Mouse (Mus musculus): ENCODE results near the gene Brsk2. TPM values are rescaled to one million over a fixed set of nuclear protein-coding genes. Genes with fewer than 3 reads are reported as not detected.
A peak's percentile ranks its signal among the peaks of the same experiment; 100 is the strongest.
"Not testable (repeated sequence)": the region's sequence is repeated elsewhere in the genome, so short reads cannot be mapped to it uniquely, and the experiment has no call there.

Gene Brsk2
- 13.8 and 15.5 TPM in 2 replicates for polyA plus RNA-seq (2014; fragmentation: Nextera tagmentation; extraction: Ambion mirVana)

GRCm38 (mm10) chr7:141948906-141949798 lies at the start of gene Brsk2:
Brsk2 (plus strand) TSS chr7:141949751.
- ATAC-seq (replicated peaks; ENCODE audit: low FRiP score) (peak; percentile 94), DNase-seq (ENCODE audit: low spot score) (peak; percentile 97)
- 1% methylated on average over 55 of the region's 55 CpGs for WGBS
- Histone ChIP-seq H3K4me3 (ENCODE audit: low read depth, low read length) (peak within 1 kb of the TSS; percentile 93), H3K27me3 (ENCODE audit: control insufficient read depth, insufficient read depth, low read length) (peaks cover 4% of the 10 kb centered on the region; the same call in 1 of the 2 replicates), H3K9me3 (ENCODE audit: control insufficient read depth, low read length) (no peaks in the 10 kb centered on the region), H3K4me1 (replicated peaks; ENCODE audit: control insufficient read depth, insufficient read depth, low read length) (peaks cover 10% of the 10 kb centered on the region), H3K9ac (ENCODE audit: low read length) (peak within 1 kb of the TSS; percentile 98), H3K4me2 (ENCODE audit: low read depth, low read length, severe bottlenecking) (peak within 1 kb of the TSS; percentile 57), H3K36me3 (ENCODE audit: control insufficient read depth, insufficient read depth, low read length) (peaks cover 4% of the 10 kb centered on the region; the same call in 1 of the 2 replicates), H3K27ac (ENCODE audit: low read depth, low read length) (peak within 1 kb of the TSS; percentile 90)

GRCm38 (mm10) chr7:141901825-141902224 lies 47.7 kb upstream of the Brsk2 start:
- H3K27me3 ChIP-seq (ENCODE audit: control insufficient read depth, insufficient read depth, low read length): no peaks in the 10 kb centered on the region
- peak overlapping the region; percentile 88 for H3K4me2 ChIP-seq (ENCODE audit: low read depth, low read length, severe bottlenecking)
- WGBS: under 1% methylated on average over 16 of the region's 16 CpGs
- H3K4me3 ChIP-seq (ENCODE audit: low read depth, low read length): peak overlapping the region; percentile 88
- ATAC-seq (replicated peaks; ENCODE audit: low FRiP score) (peak; percentile 57), DNase-seq (ENCODE audit: low spot score) (no peak)
- H3K27ac ChIP-seq (ENCODE audit: low read depth, low read length): peak overlapping the region; percentile 59
- H3K36me3 ChIP-seq (ENCODE audit: control insufficient read depth, insufficient read depth, low read length): no peaks in the 10 kb centered on the region
- peak overlapping the region; percentile 94 for H3K9ac ChIP-seq (ENCODE audit: low read length)
- no peaks in the 10 kb centered on the region for H3K9me3 ChIP-seq (ENCODE audit: control insufficient read depth, low read length)
- H3K4me1 ChIP-seq (replicated peaks; ENCODE audit: control insufficient read depth, insufficient read depth, low read length): no peaks in the 10 kb centered on the region; the same call in 1 of the 2 replicates

GRCm38 (mm10) chr7:141902269-141902729 lies 47.3 kb upstream of the Brsk2 start:
- WGBS: under 1% methylated on average over 41 of the region's 44 CpGs
- Histone ChIP-seq H3K36me3 (ENCODE audit: control insufficient read depth, insufficient read depth, low read length) (no peaks in the 10 kb centered on the region), H3K27ac (ENCODE audit: low read depth, low read length) (peak overlapping the region; percentile 59), H3K9ac (ENCODE audit: low read length) (peak overlapping the region; percentile 94), H3K9me3 (ENCODE audit: control insufficient read depth, low read length) (no peaks in the 10 kb centered on the region), H3K4me2 (ENCODE audit: low read depth, low read length, severe bottlenecking) (peak overlapping the region; percentile 88), H3K4me3 (ENCODE audit: low read depth, low read length) (peak overlapping the region; percentile 88), H3K27me3 (ENCODE audit: control insufficient read depth, insufficient read depth, low read length) (no peaks in the 10 kb centered on the region), H3K4me1 (replicated peaks; ENCODE audit: control insufficient read depth, insufficient read depth, low read length) (no peaks in the 10 kb centered on the region; the same call in 1 of the 2 replicates)
- peak; percentile 100 for DNase-seq (ENCODE audit: low spot score)
- peak; percentile 96 for ATAC-seq (replicated peaks; ENCODE audit: low FRiP score)

GRCm38 (mm10) chr7:141902791-141903190 lies 46.8 kb upstream of the Brsk2 start:
- peak overlapping the region; percentile 88 for H3K4me2 ChIP-seq (ENCODE audit: low read depth, low read length, severe bottlenecking)
- 63% methylated on average over 4 of the region's 4 CpGs for WGBS
- H3K4me1 ChIP-seq (replicated peaks; ENCODE audit: control insufficient read depth, insufficient read depth, low read length): no peaks in the 10 kb centered on the region; the same call in 1 of the 2 replicates
- H3K4me3 ChIP-seq (ENCODE audit: low read depth, low read length): peak overlapping the region; percentile 88
- ATAC-seq (replicated peaks; ENCODE audit: low FRiP score): 0 out of 2 replicates have a peak, but pooled peaks have one; percentile 4
- DNase-seq (ENCODE audit: low spot score): no peak
- peak overlapping the region; percentile 8; the same call in 1 of the 2 replicates for H3K27ac ChIP-seq (ENCODE audit: low read depth, low read length)
- H3K9me3 ChIP-seq (ENCODE audit: control insufficient read depth, low read length): no peaks in the 10 kb centered on the region
- H3K27me3 ChIP-seq (ENCODE audit: control insufficient read depth, insufficient read depth, low read length): no peaks in the 10 kb centered on the region
- peak overlapping the region; percentile 63 for H3K9ac ChIP-seq (ENCODE audit: low read length)
- no peaks in the 10 kb centered on the region for H3K36me3 ChIP-seq (ENCODE audit: control insufficient read depth, insufficient read depth, low read length)

- Histone ChIP-seq H3K27me3 (ENCODE audit: control insufficient read depth, insufficient read depth, low read length) (no peaks in the 10 kb centered on the region; the same call in 1 of the 2 replicates), H3K27ac (ENCODE audit: low read depth, low read length) (no peak overlapping the region), H3K4me3 (ENCODE audit: low read depth, low read length) (no peak overlapping the region), H3K4me1 (replicated peaks; ENCODE audit: control insufficient read depth, insufficient read depth, low read length) (no peaks in the 10 kb centered on the region), H3K4me2 (ENCODE audit: low read depth, low read length, severe bottlenecking) (no peak overlapping the region), H3K9me3 (ENCODE audit: control insufficient read depth, low read length) (no peaks in the 10 kb centered on the region), H3K9ac (ENCODE audit: low read length) (no peak overlapping the region), H3K36me3 (ENCODE audit: control insufficient read depth, insufficient read depth, low read length) (no peaks in the 10 kb centered on the region)
- DNase-seq (ENCODE audit: low spot score): no peak
- 82% methylated on average over 6 of the region's 6 CpGs for WGBS
- no peak for ATAC-seq (replicated peaks; ENCODE audit: low FRiP score)
Observed at GRCm38 (mm10) chr7:141908591-141908990, 41.0 kb upstream of the Brsk2 start.

GRCm38 (mm10) chr7:141911305-141911704 lies 38.2 kb upstream of the Brsk2 start:
- 64% methylated on average over 3 of the region's 3 CpGs for WGBS
- Histone ChIP-seq H3K9me3 (ENCODE audit: control insufficient read depth, low read length) (no peaks in the 10 kb centered on the region), H3K4me2 (ENCODE audit: low read depth, low read length, severe bottlenecking) (no peak overlapping the region), H3K36me3 (ENCODE audit: control insufficient read depth, insufficient read depth, low read length) (no peaks in the 10 kb centered on the region), H3K4me1 (replicated peaks; ENCODE audit: control insufficient read depth, insufficient read depth, low read length) (no peaks in the 10 kb centered on the region), H3K9ac (ENCODE audit: low read length) (no peak overlapping the region), H3K27me3 (ENCODE audit: control insufficient read depth, insufficient read depth, low read length) (no peaks in the 10 kb centered on the region; the same call in 1 of the 2 replicates), H3K4me3 (ENCODE audit: low read depth, low read length) (no peak overlapping the region), H3K27ac (ENCODE audit: low read depth, low read length) (no peak overlapping the region)
- no peak for ATAC-seq (replicated peaks; ENCODE audit: low FRiP score)
- peak; percentile 24 for DNase-seq (ENCODE audit: low spot score)

- Histone ChIP-seq H3K27ac (ENCODE audit: low read depth, low read length) (no peak within 1 kb of the TSS), H3K9me3 (ENCODE audit: control insufficient read depth, low read length) (no peaks in the 10 kb centered on the region), H3K9ac (ENCODE audit: low read length) (no peak within 1 kb of the TSS), H3K4me2 (ENCODE audit: low read depth, low read length, severe bottlenecking) (no peak within 1 kb of the TSS), H3K4me1 (replicated peaks; ENCODE audit: control insufficient read depth, insufficient read depth, low read length) (no peaks in the 10 kb centered on the region), H3K27me3 (ENCODE audit: control insufficient read depth, insufficient read depth, low read length) (no peaks in the 10 kb centered on the region; the same call in 1 of the 2 replicates), H3K4me3 (ENCODE audit: low read depth, low read length) (no peak within 1 kb of the TSS), H3K36me3 (ENCODE audit: control insufficient read depth, insufficient read depth, low read length) (no peaks in the 10 kb centered on the region)
- WGBS: 89% methylated on average over 2 of the region's 2 CpGs
- ATAC-seq (replicated peaks; ENCODE audit: low FRiP score): no peak
- peak; percentile 5 for DNase-seq (ENCODE audit: low spot score)
Observed at GRCm38 (mm10) chr7:141918407-141918806, 31.1 kb upstream of the Brsk2 start, which contains the start of gene Tollip. Tollip (minus strand) TSS chr7:141918507.

GRCm38 (mm10) chr7:141924121-141924520 lies 25.4 kb upstream of the Brsk2 start:
- H3K36me3 ChIP-seq (ENCODE audit: control insufficient read depth, insufficient read depth, low read length); H3K9ac ChIP-seq (ENCODE audit: low read length); H3K4me1 ChIP-seq (replicated peaks; ENCODE audit: control insufficient read depth, insufficient read depth, low read length); H3K27ac ChIP-seq (ENCODE audit: low read depth, low read length); H3K4me3 ChIP-seq (ENCODE audit: low read depth, low read length); DNase-seq (ENCODE audit: low spot score); H3K9me3 ChIP-seq (ENCODE audit: control insufficient read depth, low read length); ATAC-seq (replicated peaks; ENCODE audit: low FRiP score); H3K4me2 ChIP-seq (ENCODE audit: low read depth, low read length, severe bottlenecking); H3K27me3 ChIP-seq (ENCODE audit: control insufficient read depth, insufficient read depth, low read length): not testable (repeated sequence)
- WGBS: 95% methylated on average over 17 of the region's 17 CpGs

All from forebrain, embryonic 11.5 days (tissue).